Mouse (Mus musculus): Measurements from ENCODE around the gene Cngb1.

The Cngb1 gene

GRCm38 (mm10) chr8:95191497-95192175 is 114.7 kb downstream of the Cngb1 start:
- DNase-seq = no peak
